ENCODE assay signal across 13 mouse cellular contexts in genomic region chr6:92089982-92090381, GRCm38 (mm10). TPM values are rescaled to one million over a fixed set of nuclear protein-coding genes. Genes with fewer than 3 reads are reported as not detected.
DNase-seq lines count a peak whose midpoint lies in the region; ATAC-seq lines count a peak whose summit lies in the region.
"Had no signal": no experiment of that assay in that cellular context is flagged by ENCODE, and none has a peak within 500 bp of the region (broad histone marks: within the 10 kb centered on the region; RNA-seq: fewer than 3 reads in every experiment).

No protein-coding gene starts in this region.

- DNase-seq in heart, postnatal 10 days: no peak
- DNase-seq in midbrain, embryonic 10.5 days (ENCODE audit: low spot score): no peak
- no peak for DNase-seq in spleen, postnatal 10 days (ENCODE audit: low spot score in 2 of 2)
- DNase-seq in kidney, adult 8-10 months: no peak
- DNase-seq: gastrocnemius, postnatal 36 days; kidney, postnatal 14 days; left cerebral cortex, postnatal 4 days; thymus, postnatal 36 days had no signal

- peak overlapping the region; percentile 99 for H3K9ac ChIP-seq in heart, embryonic 14.5 days (ENCODE audit: low read length)
- H3K9ac ChIP-seq in midbrain, embryonic 16.5 days (ENCODE audit: low read depth, low read length): no peak overlapping the region; the same call in 1 of the 2 replicates
- H3K9ac ChIP-seq in limb, embryonic 13.5 days: no peak overlapping the region
- peak overlapping the region; percentile 99; the same call in 1 of the 2 replicates for H3K9ac ChIP-seq in neural tube, embryonic 13.5 days

- 91% methylated on average over 4 of the region's 4 CpGs for WGBS in heart, embryonic 14.5 days
- 93% methylated on average over 4 of the region's 4 CpGs for whole genome bisulfite sequencing in midbrain, embryonic 10.5 days
- 92% methylated on average over 4 of the region's 4 CpGs for WGBS in midbrain, embryonic 16.5 days
- WGBS in limb, embryonic 13.5 days: 93% methylated on average over 4 of the region's 4 CpGs
- 94% methylated on average over 4 of the region's 4 CpGs for WGBS in neural tube, embryonic 13.5 days

- H3K9me3 ChIP-seq in heart, embryonic 14.5 days (ENCODE audit: control insufficient read depth, low read length): no peaks in the 10 kb centered on the region
- H3K9me3 ChIP-seq in midbrain, embryonic 10.5 days (replicated peaks): no peaks in the 10 kb centered on the region
- no peaks in the 10 kb centered on the region for H3K9me3 ChIP-seq in midbrain, embryonic 16.5 days (replicated peaks; ENCODE audit: control insufficient read depth, low read length, poor library complexity, severe bottlenecking)
- H3K9me3 ChIP-seq in limb, embryonic 13.5 days: no peaks in the 10 kb centered on the region
- no peaks in the 10 kb centered on the region for H3K9me3 ChIP-seq in neural tube, embryonic 13.5 days
- H3K9me3 ChIP-seq: embryonic facial prominence, embryonic 15.5 days had no signal

- no peak overlapping the region; a peak in 1 of 4 replicates for H3K27ac ChIP-seq in heart, embryonic 14.5 days (replicated peaks in 1 of 2; ENCODE audit: control insufficient read depth in 1 of 2, insufficient read depth in 1 of 2, low read depth in 2 of 2, low read length in 2 of 2)
- peak overlapping the region; percentile 98; the same call in 1 of the 2 replicates for H3K27ac ChIP-seq in midbrain, embryonic 10.5 days (replicated peaks)
- no peak overlapping the region for H3K27ac ChIP-seq in midbrain, embryonic 16.5 days (ENCODE audit: low read length)
- no peak overlapping the region for H3K27ac ChIP-seq in limb, embryonic 13.5 days
- no peak overlapping the region for H3K27ac ChIP-seq in neural tube, embryonic 13.5 days (replicated peaks)

- H3K36me3 ChIP-seq in heart, embryonic 14.5 days (ENCODE audit: control insufficient read depth, insufficient read depth, low read length): no peaks in the 10 kb centered on the region
- H3K36me3 ChIP-seq in midbrain, embryonic 10.5 days: no peaks in the 10 kb centered on the region
- no peaks in the 10 kb centered on the region for H3K36me3 ChIP-seq in midbrain, embryonic 16.5 days (ENCODE audit: control insufficient read depth, insufficient read depth, low read length)
- no peaks in the 10 kb centered on the region for H3K36me3 ChIP-seq in limb, embryonic 13.5 days
- H3K36me3 ChIP-seq in neural tube, embryonic 13.5 days: no peaks in the 10 kb centered on the region
- H3K36me3 ChIP-seq: embryonic facial prominence, embryonic 15.5 days had no signal

- no peak for ATAC-seq in heart, embryonic 14.5 days (ENCODE audit: insufficient number of reproducible peaks, insufficient read depth, low FRiP score, low read depth)
- no peak for ATAC-seq in midbrain, embryonic 16.5 days
- no peak for ATAC-seq in limb, embryonic 13.5 days (ENCODE audit: low FRiP score, low read depth)
- ATAC-seq in neural tube, embryonic 13.5 days (ENCODE audit: low read depth): no peak

- peak overlapping the region; percentile 88 for H3K4me2 ChIP-seq in heart, embryonic 14.5 days (ENCODE audit: low read length)
- no peak overlapping the region; the same call in 1 of the 2 replicates for H3K4me2 ChIP-seq in midbrain, embryonic 16.5 days (ENCODE audit: low read length)
- H3K4me2 ChIP-seq in limb, embryonic 13.5 days (replicated peaks): peak overlapping the region; percentile 73; the same call in 1 of the 2 replicates
- peak overlapping the region; percentile 77 for H3K4me2 ChIP-seq in neural tube, embryonic 13.5 days

- no peak overlapping the region for H3K4me3 ChIP-seq in heart, embryonic 14.5 days (ENCODE audit: control insufficient read depth in 1 of 2, insufficient read depth in 1 of 2, low read depth in 1 of 2, low read length in 2 of 2)
- H3K4me3 ChIP-seq in midbrain, embryonic 10.5 days: peak overlapping the region; percentile 93
- H3K4me3 ChIP-seq in midbrain, embryonic 16.5 days (ENCODE audit: low read depth, low read length): no peak overlapping the region
- no peak overlapping the region for H3K4me3 ChIP-seq in limb, embryonic 13.5 days
- 0 out of 2 replicates have a peak overlapping the region, but pooled peaks have one; percentile 95 for H3K4me3 ChIP-seq in neural tube, embryonic 13.5 days

- no peaks in the 10 kb centered on the region for H3K27me3 ChIP-seq in heart, embryonic 14.5 days (ENCODE audit: control insufficient read depth, insufficient read depth, low read length)
- H3K27me3 ChIP-seq in midbrain, embryonic 10.5 days (ENCODE audit: low read depth, poor library complexity, severe bottlenecking): no peaks in the 10 kb centered on the region
- H3K27me3 ChIP-seq in midbrain, embryonic 16.5 days (ENCODE audit: control insufficient read depth, insufficient read depth, low read depth, low read length): no peaks in the 10 kb centered on the region
- H3K27me3 ChIP-seq in limb, embryonic 13.5 days: no peaks in the 10 kb centered on the region
- H3K27me3 ChIP-seq in neural tube, embryonic 13.5 days: no peaks in the 10 kb centered on the region
- H3K27me3 ChIP-seq: embryonic facial prominence, embryonic 15.5 days had no signal

- peaks cover 3 to 23% of the 10 kb centered on the region in 2 experiments for H3K4me1 ChIP-seq in heart, embryonic 14.5 days (ENCODE audit: control insufficient read depth in 2 of 2, insufficient read depth in 2 of 2, low read length in 2 of 2)
- peaks cover 33% of the 10 kb centered on the region for H3K4me1 ChIP-seq in midbrain, embryonic 10.5 days
- peaks cover 30% of the 10 kb centered on the region for H3K4me1 ChIP-seq in midbrain, embryonic 16.5 days (ENCODE audit: control insufficient read depth, insufficient read depth, low read length)
- H3K4me1 ChIP-seq in limb, embryonic 13.5 days: peaks cover 34% of the 10 kb centered on the region
- peaks cover 36% of the 10 kb centered on the region for H3K4me1 ChIP-seq in neural tube, embryonic 13.5 days (replicated peaks)

- intact Hi-C loops in heart, postnatal 10 days (cut with DNase I): loop anchor here (10.0 kb wide), 1 partner anchor 575 kb away; the partner anchor contains the start of genes Lsm3 and Xpc

RNA-seq across cellular contexts. Expression of gene Nr2c2, which starts 1.2 kb away (rescaled TPM):
- polyA plus RNA-seq in heart, embryonic 14.5 days (2014; fragmentation: Nextera tagmentation; extraction: Ambion mirVana): 20.4 TPM in 2 replicates
- 10 to 100 TPM; 40.7 to 40.8 TPM for total RNA-seq in heart, postnatal 10 days (2021)
- 18.0 and 19.0 TPM in 2 replicates for polyA plus RNA-seq in midbrain, embryonic 10.5 days (2016; fragmentation: Nextera tagmentation; extraction: Ambion mirVana)
- 18.7 and 23.4 TPM in 2 replicates for polyA plus RNA-seq in midbrain, embryonic 16.5 days (2015; fragmentation: Nextera tagmentation; extraction: Ambion mirVana)
- polyA plus RNA-seq in limb, embryonic 13.5 days (2015; fragmentation: Nextera tagmentation; extraction: Ambion mirVana): 21.1 and 24.3 TPM in 2 replicates
- polyA plus RNA-seq in neural tube, embryonic 13.5 days (2015; fragmentation: Nextera tagmentation; extraction: Ambion mirVana): 27.0 and 33.6 TPM in 2 replicates

Comparison
In these comparisons a context has a peak if more than half of its experiments do, and no peak if none do; other contexts are left out.
1. H3K4me3 ChIP-seq: peak in midbrain, embryonic 10.5 days (single experiment) and neural tube, embryonic 13.5 days (single experiment); none in heart, embryonic 14.5 days (0 of 2), midbrain, embryonic 16.5 days (single experiment) and limb, embryonic 13.5 days (single experiment).
2. H3K9ac ChIP-seq: peak in heart, embryonic 14.5 days (single experiment) and neural tube, embryonic 13.5 days (single experiment); none in midbrain, embryonic 16.5 days (single experiment) and limb, embryonic 13.5 days (single experiment).